Mouse (Mus musculus) erythroblast, embryonic 14.5 days (primary cell): Measurements from ENCODE around the gene Ryr3. TPM values are rescaled to one million over a fixed set of nuclear protein-coding genes. Genes with fewer than 3 reads are reported as not detected.

ENCODE experiments used
- H3K27me3 ChIP-seq: 2 replicates; pipeline ENCODE4 v1.6.1; 2012; ENCODE audit warnings: inconsistent platforms; ENCODE audit not compliant: control insufficient read depth
- H3K36me3 ChIP-seq: 2 replicates; pipeline ENCODE4 v1.6.1; 2012; ENCODE audit warnings: mild to moderate bottlenecking, inconsistent platforms; ENCODE audit not compliant: control insufficient read depth
- H3K4me1 ChIP-seq: 2 replicates; pipeline ENCODE4 v1.6.1; 2012; ENCODE audit warnings: inconsistent platforms; ENCODE audit not compliant: control insufficient read depth
- H3K4me3 ChIP-seq: replicated peaks from 2 replicates; pipeline ENCODE3; 2012; ENCODE audit warnings: moderate library complexity, mild to moderate bottlenecking, inconsistent platforms
- H3K9me3 ChIP-seq: 2 replicates; pipeline ENCODE4 v1.6.1; 2012; ENCODE audit warnings: low read length, inconsistent platforms, mixed read lengths; ENCODE audit not compliant: control insufficient read depth
- GATA1 ChIP-seq: IDR thresholded peaks from 2 replicates; pipeline ENCODE4 v1.6.1; 2012; ENCODE audit warnings: low read length, inconsistent platforms, mixed read lengths
- TAL1 ChIP-seq: IDR thresholded peaks from 3 replicates; pipeline ENCODE4 v1.6.1; 2012; ENCODE audit warnings: low read length, inconsistent platforms, mixed read lengths
- polyA plus RNA-seq: library from polyadenylated mRNA; stranded (reverse); fragments of >175 nt; gene quantifications from 2 replicates; pipeline ENCODE4 v1.2.3, GENCODE M21; 2012

Gene Ryr3
- polyA plus RNA-seq, 1 experiment = not detected

- no peaks in the 10 kb centered on the region for H3K36me3 ChIP-seq
- H3K4me1 ChIP-seq = no peaks in the 10 kb centered on the region
- H3K9me3 ChIP-seq = no peaks in the 10 kb centered on the region
- H3K27me3 ChIP-seq = no peaks in the 10 kb centered on the region
- no peak overlapping the region for H3K4me3 ChIP-seq
- TF ChIP-seq GATA1 = no peak
- no peak for TF ChIP-seq TAL1
Measured at GRCm38 (mm10) chr2:112677246-112677645, 539.6 kb downstream of the Ryr3 start.

- H3K4me3 ChIP-seq = no peak overlapping the region
- no peaks in the 10 kb centered on the region for H3K36me3 ChIP-seq
- H3K27me3 ChIP-seq = no peaks in the 10 kb centered on the region
- no peaks in the 10 kb centered on the region for H3K4me1 ChIP-seq
- no peaks in the 10 kb centered on the region for H3K9me3 ChIP-seq
- TF ChIP-seq TAL1 = no peak
- TF ChIP-seq GATA1 = no peak
Measured at GRCm38 (mm10) chr2:112676721-112677120, 540.2 kb downstream of the Ryr3 start.

- no peak for TF ChIP-seq GATA1
- no peak for TF ChIP-seq TAL1
- H3K27me3 ChIP-seq = no peaks in the 10 kb centered on the region
- H3K4me1 ChIP-seq = no peaks in the 10 kb centered on the region
- H3K4me3 ChIP-seq = no peak overlapping the region
- H3K9me3 ChIP-seq = no peaks in the 10 kb centered on the region
- no peaks in the 10 kb centered on the region for H3K36me3 ChIP-seq
Measured at GRCm38 (mm10) chr2:112676175-112676574, 540.7 kb downstream of the Ryr3 start.

GRCm38 (mm10) chr2:112669461-112669860, 547.4 kb downstream of the Ryr3 start:
- Histone ChIP-seq H3K4me1 (no peaks in the 10 kb centered on the region), H3K27me3 (no peaks in the 10 kb centered on the region), H3K9me3 (no peaks in the 10 kb centered on the region), H3K4me3 (no peak overlapping the region), H3K36me3 (no peaks in the 10 kb centered on the region)
- TF ChIP-seq GATA1 (no peak), TAL1 (no peak)

GRCm38 (mm10) chr2:112656131-112656530, 560.8 kb downstream of the Ryr3 start:
- no peak for TF ChIP-seq TAL1
- TF ChIP-seq GATA1 = no peak
- Histone ChIP-seq H3K9me3 (no peaks in the 10 kb centered on the region), H3K27me3 (no peaks in the 10 kb centered on the region), H3K4me3 (no peak overlapping the region), H3K4me1 (no peaks in the 10 kb centered on the region), H3K36me3 (no peaks in the 10 kb centered on the region)

GRCm38 (mm10) chr2:112653836-112654235, 563.1 kb downstream of the Ryr3 start:
- Histone ChIP-seq H3K9me3 (no peaks in the 10 kb centered on the region), H3K4me3 (no peak overlapping the region), H3K4me1 (no peaks in the 10 kb centered on the region), H3K27me3 (no peaks in the 10 kb centered on the region), H3K36me3 (no peaks in the 10 kb centered on the region)
- no peak for TF ChIP-seq GATA1
- TF ChIP-seq TAL1 = no peak

GRCm38 (mm10) chr2:112637206-112637605, 579.7 kb downstream of the Ryr3 start:
- Histone ChIP-seq H3K4me1 (no peaks in the 10 kb centered on the region), H3K27me3 (no peaks in the 10 kb centered on the region), H3K4me3 (no peak overlapping the region), H3K9me3 (no peaks in the 10 kb centered on the region), H3K36me3 (no peaks in the 10 kb centered on the region; the same call in 1 of the 2 replicates)
- TF ChIP-seq TAL1 (no peak), GATA1 (no peak)

- Histone ChIP-seq H3K27me3 (no peaks in the 10 kb centered on the region), H3K36me3 (peaks cover 11% of the 10 kb centered on the region), H3K9me3 (no peaks in the 10 kb centered on the region), H3K4me3 (no peak overlapping the region), H3K4me1 (no peaks in the 10 kb centered on the region)
- TF ChIP-seq TAL1 (no peak), GATA1 (no peak)
Measured at GRCm38 (mm10) chr2:112632536-112632935, 584.4 kb downstream of the Ryr3 start.

GRCm38 (mm10) chr2:112630669-112631068, 586.2 kb downstream of the Ryr3 start:
- TF ChIP-seq TAL1 = no peak
- TF ChIP-seq GATA1 = no peak
- Histone ChIP-seq H3K4me1 (no peaks in the 10 kb centered on the region), H3K36me3 (peaks cover 11% of the 10 kb centered on the region), H3K4me3 (no peak overlapping the region), H3K9me3 (no peaks in the 10 kb centered on the region), H3K27me3 (no peaks in the 10 kb centered on the region)

GRCm38 (mm10) chr2:112625156-112625555, 591.7 kb downstream of the Ryr3 start:
- TF ChIP-seq TAL1 (no peak), GATA1 (no peak)
- Histone ChIP-seq H3K36me3 (peaks cover 2% of the 10 kb centered on the region), H3K4me1 (no peaks in the 10 kb centered on the region), H3K4me3 (no peak overlapping the region), H3K27me3 (no peaks in the 10 kb centered on the region), H3K9me3 (no peaks in the 10 kb centered on the region)
